Mouse (Mus musculus): ENCODE data around the gene Zscan2.

DNA sequence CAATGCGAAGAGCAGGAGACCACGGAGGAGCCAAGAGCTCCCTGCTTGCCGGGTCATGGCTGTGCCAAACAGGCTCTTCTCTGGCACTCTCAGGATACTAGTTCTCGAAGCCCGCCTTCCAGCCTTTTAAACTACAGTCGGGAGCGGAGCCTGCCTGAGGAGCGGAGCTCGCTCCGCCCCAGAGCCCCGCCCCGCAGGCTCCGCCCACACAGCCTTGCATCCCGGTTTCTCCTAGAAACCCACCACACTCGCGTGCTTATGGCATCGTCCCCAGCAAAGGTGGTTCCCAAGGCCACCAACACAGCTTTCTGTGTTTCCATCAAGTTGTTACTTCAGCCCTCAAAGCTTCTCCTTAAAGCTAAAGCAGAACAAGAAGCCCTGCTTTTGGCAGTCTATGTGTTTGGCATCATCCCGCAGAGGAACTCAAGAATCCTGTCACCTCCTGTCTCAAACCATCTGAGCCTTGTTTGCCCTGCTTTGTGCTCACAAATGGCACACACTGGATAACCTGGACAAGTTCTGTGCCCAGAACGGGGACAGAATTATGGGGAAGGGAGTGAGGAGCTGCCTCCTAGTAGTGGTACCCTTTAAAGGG lies 44.3 kb downstream of the Zscan2 start, which contains the start of gene Nmb:
- no peak for TF ChIP-seq CTCF (IDR thresholded peaks at IDR 0.05; ENCODE audit: extremely low read depth, insufficient read length, insufficient replicate concordance, low read depth, low read length)
- TF ChIP-seq POLR2A (IDR thresholded peaks at IDR 0.05; ENCODE audit: low read depth, low read length) = no peak
